Mouse (Mus musculus) lung, adult 2 months (tissue): ENCODE results near the gene Ankrd9.

ENCODE experiments used
- CTCF ChIP-seq: fragments of 200-500 bp; IDR thresholded peaks from 2 replicates; pipeline ENCODE4 v1.5.1; 2011; ENCODE audit warnings: mild to moderate bottlenecking, low read length, control low read depth; ENCODE audit not compliant: insufficient read depth
- POLR2A ChIP-seq: fragments of 200-500 bp; IDR thresholded peaks from 2 replicates; pipeline ENCODE4 v1.6.1; 2011; ENCODE audit warnings: low read depth, mild to moderate bottlenecking, control low read depth, low read length, borderline replicate concordance; ENCODE audit errors: extremely low read depth

DNA sequence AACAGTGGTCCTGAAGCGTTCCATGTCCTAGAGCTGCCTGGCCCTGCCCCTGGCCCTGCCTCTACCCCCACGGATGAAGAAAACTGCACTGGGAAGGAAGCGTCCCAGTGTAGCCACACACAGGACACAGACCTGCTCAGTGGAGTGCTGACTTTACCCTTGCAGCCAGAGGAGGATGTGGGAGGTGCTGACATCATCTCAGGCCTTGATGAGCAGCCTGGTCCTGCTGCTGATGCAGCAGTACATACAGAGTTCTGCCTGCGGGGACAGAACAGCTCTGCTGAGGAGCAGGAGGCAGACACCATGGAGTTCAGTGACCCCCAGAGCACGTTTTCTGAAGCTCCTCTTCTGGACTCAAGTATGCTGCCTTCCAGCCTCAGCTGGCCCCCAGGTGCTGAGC, 46.0 kb downstream of the Ankrd9 start:
- no peak for TF ChIP-seq CTCF
- TF ChIP-seq POLR2A = no peak
